Mouse (Mus musculus): Measurements from ENCODE around the gene Tacc2.

- TF ChIP-seq POLR2A (IDR thresholded peaks at IDR 0.05; ENCODE audit: insufficient read depth, low read depth, low read length): no peak
- no peak for TF ChIP-seq CTCF (IDR thresholded peaks at IDR 0.05; ENCODE audit: insufficient read depth, low read depth, low read length)
Observed at GRCm38 (mm10) chr7:130600546-130600945, 23.3 kb downstream of the Tacc2 start.
